Mouse (Mus musculus) lung, adult 2 months (tissue): Measurements from ENCODE around the gene Gm20390. TPM values are rescaled to one million over a fixed set of nuclear protein-coding genes. Genes with fewer than 3 reads are reported as not detected.

Experiments
- DNase-seq: peaks from one replicate; pipeline ENCODE4 v3.0.0; 2022
- H3K4me1 ChIP-seq: fragments of 200-500 bp; 2 replicates; pipeline ENCODE4 v1.6.1; 2011; ENCODE audit warnings: low read length; ENCODE audit not compliant: control insufficient read depth, insufficient read depth
- H3K4me3 ChIP-seq: fragments of 200-500 bp; replicated peaks from 2 replicates; pipeline ENCODE3; 2011; ENCODE audit warnings: low read depth, mild to moderate bottlenecking, control low read depth, low read length; ENCODE audit errors: extremely low read depth
- CTCF ChIP-seq: fragments of 200-500 bp; IDR thresholded peaks from 2 replicates; pipeline ENCODE4 v1.5.1; 2011; ENCODE audit warnings: mild to moderate bottlenecking, low read length, control low read depth; ENCODE audit not compliant: insufficient read depth
- POLR2A ChIP-seq: fragments of 200-500 bp; IDR thresholded peaks from 2 replicates; pipeline ENCODE4 v1.6.1; 2011; ENCODE audit warnings: low read depth, mild to moderate bottlenecking, control low read depth, low read length, borderline replicate concordance; ENCODE audit errors: extremely low read depth
- WGBS: fragments of 180-500 bp; shearing (Covaris S2); methylation state at CpG from one replicate; pipeline ENCODE4 v1.1.7; 2018; 5-methylcytosine and 5-hydroxymethylcytosine counted together
- polyA plus RNA-seq: library from polyadenylated mRNA; depleted of rRNA; stranded (reverse); fragments of >200 nt; gene quantifications from 2 replicates; pipeline ENCODE4 v1.2.3, GENCODE M21; 2012; rRNA removed

The Gm20390 gene
- polyA plus RNA-seq, 1 experiment: 8.5 TPM

DNA sequence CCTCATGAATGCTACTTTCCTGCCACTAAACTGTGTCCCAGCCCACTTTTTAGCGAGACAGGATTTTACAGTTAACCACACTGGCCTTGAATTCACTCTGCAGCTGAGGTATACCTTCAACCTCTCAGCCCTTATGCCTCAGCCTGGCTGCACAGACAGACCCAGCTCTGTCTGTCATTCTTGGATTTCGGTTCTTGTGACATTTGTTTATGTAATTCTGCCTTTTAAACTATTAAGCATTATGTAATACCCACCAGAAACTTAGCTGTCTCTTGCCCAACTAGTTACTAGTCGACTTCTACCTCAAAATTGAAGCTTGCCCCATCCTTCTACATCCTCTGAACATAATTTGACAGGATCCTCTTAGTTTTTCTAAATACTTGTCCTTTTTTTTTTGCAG, 60.3 kb downstream of the Gm20390 start:
- TF ChIP-seq CTCF: no peak
- no peak for TF ChIP-seq POLR2A
- WGBS: 56% methylated on average over 3 of the region's 3 CpGs
- H3K4me1 ChIP-seq: no peaks in the 10 kb centered on the region

DNA sequence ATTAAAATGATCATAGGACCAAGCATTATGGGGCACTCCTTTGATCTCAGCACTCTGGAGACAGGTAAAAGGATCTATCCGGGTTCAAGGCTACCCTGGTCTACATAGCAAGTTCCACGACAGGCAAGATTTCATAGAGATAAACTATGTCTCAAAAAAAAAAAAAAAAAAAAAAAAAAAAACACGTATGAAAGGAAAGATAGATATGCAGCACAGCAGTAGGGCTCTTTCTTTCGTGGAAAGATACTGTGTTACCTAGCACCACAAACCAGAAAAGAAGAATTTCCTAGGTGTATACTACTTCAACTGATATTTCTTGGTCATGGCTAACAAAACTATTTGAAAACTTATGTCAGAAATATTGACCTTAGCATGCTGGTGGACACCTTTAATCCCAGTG, 61.3 kb downstream of the Gm20390 start:
- Histone ChIP-seq H3K4me3 (no peak overlapping the region), H3K4me1 (no peaks in the 10 kb centered on the region)
- DNase-seq: no peak
- WGBS: 82% methylated on average over 4 of the region's 4 CpGs
- no peak for TF ChIP-seq CTCF
- no peak for TF ChIP-seq POLR2A

More for the DNA sequence above, 60.3 kb downstream of the Gm20390 start:
- DNase-seq: no peak
- no peak overlapping the region for H3K4me3 ChIP-seq

Other genes starting within 250 kb of the Gm20390 start
- 2.5 and 3.6 TPM in 2 replicates for gene Utp18, start 82.5 kb downstream of the Gm20390 start, polyA plus RNA-seq
- gene Mbtd1, start 82.4 kb downstream of the Gm20390 start, polyA plus RNA-seq: 2.7 and 4.8 TPM in 2 replicates
- 107 and 124 TPM in 2 replicates for gene Nme2, start 12.0 kb downstream of the Gm20390 start, polyA plus RNA-seq
- 42.7 and 73.7 TPM in 2 replicates for gene Nme1, start 228 bp upstream of the Gm20390 start, polyA plus RNA-seq
- 23.1 and 33.9 TPM in 2 replicates for gene Spag9, start 27.8 kb upstream of the Gm20390 start, polyA plus RNA-seq
- 27.9 and 37.2 TPM in 2 replicates for gene Tob1, start 243.2 kb upstream of the Gm20390 start, polyA plus RNA-seq